Mouse (Mus musculus) intestine, embryonic 14.5 days (tissue): ENCODE measurements around the gene Mindy2. TPM values are rescaled to one million over a fixed set of nuclear protein-coding genes. Genes with fewer than 3 reads are reported as not detected.

Experiments used
- ATAC-seq: fragments of 200-750 bp; cut with Nextera tagmentation; replicated peaks from 2 replicates; pipeline ENCODE4 v1.8.0; 2017; ENCODE audit warnings: low read depth, moderate number of reproducible peaks, moderate TSS enrichment, moderate library complexity; ENCODE audit not compliant: low FRiP score, low TSS enrichment
- DNase-seq: peaks from one replicate; pipeline ENCODE4 v3.0.0-alpha.2; 2018; ENCODE audit warnings: low spot score
- H3K27ac ChIP-seq: fragments of 300-500 bp; sonication (generic); 2 replicates; pipeline ENCODE4 v1.5.1; 2014; ENCODE audit warnings: low read depth, mild to moderate bottlenecking, control low read depth
- H3K27me3 ChIP-seq: fragments of 300-500 bp; sonication (generic); replicated peaks from 2 replicates; pipeline ENCODE4 v1.6.1; 2014; ENCODE audit warnings: low read length, control low read depth; ENCODE audit not compliant: control insufficient read depth, insufficient read depth
- H3K36me3 ChIP-seq: fragments of 300-500 bp; sonication (generic); 2 replicates; pipeline ENCODE4 v1.6.1; 2014; ENCODE audit warnings: low read length, control low read depth; ENCODE audit not compliant: control insufficient read depth, insufficient read depth
- H3K4me1 ChIP-seq: fragments of 300-500 bp; sonication (generic); replicated peaks from 2 replicates; pipeline ENCODE4 v1.6.1; 2014; ENCODE audit warnings: low read length, control low read depth, mixed read lengths; ENCODE audit not compliant: control insufficient read depth, insufficient read depth
- H3K4me2 ChIP-seq: fragments of 300-500 bp; sonication (generic); 2 replicates; pipeline ENCODE4 v1.6.1; 2014; ENCODE audit warnings: low read length
- H3K4me3 ChIP-seq: fragments of 300-500 bp; sonication (generic); 2 replicates; pipeline ENCODE4 v1.5.1; 2014; ENCODE audit warnings: low read depth, low read length, control low read depth, mixed read lengths
- H3K9ac ChIP-seq: fragments of 300-500 bp; sonication (generic); 2 replicates; pipeline ENCODE4 v1.6.1; 2014; ENCODE audit warnings: mild to moderate bottlenecking, low read length
- H3K9me3 ChIP-seq: fragments of 300-500 bp; sonication (generic); 2 replicates; pipeline ENCODE4 v1.6.1; 2016; ENCODE audit warnings: low read length, control low read depth; ENCODE audit not compliant: control insufficient read depth
- WGBS: fragments of 180-500 bp; shearing (Covaris S2); extraction: QIAGEN DNeasy Blood & Tissue Kit; methylation state at CpG from one replicate; pipeline ENCODE4 v1.1.7; 2014; 5-methylcytosine and 5-hydroxymethylcytosine counted together
- polyA plus RNA-seq: library from polyadenylated mRNA; unstranded; fragments of >200 nt; fragmentation: Nextera tagmentation; extraction: Ambion mirVana; gene quantifications from 2 replicates; pipeline ENCODE4 v1.2.1, GENCODE M21; 2014

The Mindy2 gene
- polyA plus RNA-seq: 8.5 and 11.0 TPM in 2 replicates

DNA sequence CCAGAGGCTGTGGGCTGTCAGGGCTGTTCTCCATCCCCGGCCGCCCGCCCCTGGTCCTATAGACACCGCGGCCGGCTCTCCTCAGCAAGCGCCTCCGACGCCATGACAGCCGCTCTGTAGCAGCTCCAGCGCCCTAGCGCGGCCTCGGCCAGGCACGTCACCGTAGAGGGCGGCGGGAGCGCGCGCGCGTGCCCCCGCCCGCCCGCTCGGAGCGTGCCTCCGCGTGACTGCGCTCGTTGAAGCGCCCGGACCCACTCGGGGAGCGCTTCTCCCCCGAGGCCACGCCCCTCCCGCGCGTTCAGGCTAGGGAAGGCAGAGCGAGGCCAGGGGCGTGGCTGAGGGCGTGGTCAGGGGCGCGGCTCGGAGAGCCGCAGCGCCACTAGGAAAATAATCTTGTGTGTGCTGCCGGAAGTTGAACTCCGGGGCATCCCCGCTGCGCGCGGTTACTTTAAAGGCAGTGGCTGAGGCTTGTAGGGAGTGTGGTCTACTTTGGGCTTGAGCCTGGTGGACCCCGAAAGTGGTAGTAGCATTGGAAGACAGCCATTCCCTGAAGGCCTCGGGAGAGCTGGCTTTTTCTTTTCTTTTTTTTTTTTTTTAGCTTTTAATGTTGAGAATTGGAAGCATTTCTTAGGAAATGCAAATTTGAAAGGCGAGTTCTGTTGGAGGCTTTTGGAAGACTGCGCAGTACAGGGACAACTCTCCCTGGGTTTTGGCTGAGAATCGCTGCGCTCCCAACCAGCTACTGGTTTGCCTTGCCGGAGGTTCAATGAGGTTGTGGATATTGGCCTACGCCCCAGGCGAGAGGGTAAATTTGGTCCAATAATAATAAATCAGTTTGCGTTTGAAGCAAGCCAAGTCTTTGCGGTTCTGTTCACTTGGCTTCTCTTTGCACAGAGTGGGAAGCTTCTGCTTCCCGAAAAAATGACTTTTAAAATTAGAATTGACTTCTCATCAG is at the start of gene Mindy2:
Mindy2 (minus strand) TSS at position 162 of the 955 bp plus-strand sequence.
- H3K9ac ChIP-seq: peak within 1 kb of the TSS; percentile 78
- H3K4me2 ChIP-seq: peak within 1 kb of the TSS; percentile 80
- H3K36me3 ChIP-seq: no peaks in the 10 kb centered on the region
- peak; percentile 98 for DNase-seq
- H3K4me1 ChIP-seq: 0 out of 2 replicates have a peak, but pooled peaks cover 4% of the 10 kb centered on the region
- peak; percentile 98 for ATAC-seq
- H3K27me3 ChIP-seq: no peaks in the 10 kb centered on the region
- WGBS: 2% methylated on average over 67 of the region's 67 CpGs
- H3K9me3 ChIP-seq: no peaks in the 10 kb centered on the region
- peak within 1 kb of the TSS; percentile 81 for H3K4me3 ChIP-seq
- H3K27ac ChIP-seq: peak within 1 kb of the TSS; percentile 90

GRCm38 (mm10) chr9:70706444-70706843 is 49.5 kb upstream of the Mindy2 start:
- Histone ChIP-seq H3K4me1 (no peaks in the 10 kb centered on the region), H3K27ac (no peak overlapping the region), H3K4me3 (no peak overlapping the region), H3K9ac (no peak overlapping the region), H3K36me3 (peaks cover 4% of the 10 kb centered on the region), H3K4me2 (no peak overlapping the region), H3K9me3 (no peaks in the 10 kb centered on the region), H3K27me3 (no peaks in the 10 kb centered on the region)
- 97% methylated on average over 1 of the region's 1 CpGs for WGBS
- DNase-seq (no peak), ATAC-seq (no peak)

DNA sequence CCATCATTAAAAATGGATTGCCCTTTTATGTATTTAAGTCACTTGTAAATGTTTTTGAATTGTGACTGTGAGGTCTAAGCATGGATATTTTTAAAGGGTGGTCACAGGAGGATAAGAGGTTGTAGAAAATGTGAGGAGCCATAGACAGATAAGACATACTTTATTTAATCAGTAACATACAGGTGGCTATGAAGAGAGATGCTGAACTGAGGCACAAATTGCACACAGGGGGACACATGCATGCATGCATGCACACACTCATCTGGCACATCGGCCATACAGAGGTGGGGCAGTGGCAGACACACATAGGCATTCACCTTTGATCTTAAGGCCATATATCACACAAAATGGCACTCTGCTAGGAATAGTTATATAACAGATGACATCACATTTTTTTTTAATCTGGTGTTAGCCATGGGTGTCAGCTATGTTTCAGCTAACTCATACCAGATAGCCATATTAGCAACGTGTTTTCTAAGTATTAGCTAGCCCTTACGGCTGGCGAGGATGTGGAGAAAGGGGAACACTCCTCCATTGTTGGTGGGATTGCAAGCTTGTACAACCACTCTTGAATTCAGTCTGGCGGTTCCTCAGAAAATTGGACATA is 46.7 kb upstream of the Mindy2 start:
- no peak for ATAC-seq
- Histone ChIP-seq H3K36me3 (peaks cover 4% of the 10 kb centered on the region), H3K4me3 (no peak overlapping the region), H3K9ac (no peak overlapping the region), H3K27ac (no peak overlapping the region), H3K9me3 (no peaks in the 10 kb centered on the region), H3K4me2 (no peak overlapping the region), H3K27me3 (no peaks in the 10 kb centered on the region), H3K4me1 (no peaks in the 10 kb centered on the region)
- WGBS: 95% methylated on average over 5 of the region's 5 CpGs
- DNase-seq: no peak

GRCm38 (mm10) chr9:70698090-70698489 is 41.1 kb upstream of the Mindy2 start:
- H3K4me3 ChIP-seq: no peak overlapping the region
- ATAC-seq: no peak
- H3K36me3 ChIP-seq: no peaks in the 10 kb centered on the region
- H3K4me2 ChIP-seq: no peak overlapping the region
- DNase-seq: no peak
- H3K27me3 ChIP-seq: no peaks in the 10 kb centered on the region
- no peak overlapping the region for H3K27ac ChIP-seq
- no peaks in the 10 kb centered on the region for H3K9me3 ChIP-seq
- H3K9ac ChIP-seq: no peak overlapping the region
- WGBS: 77% methylated on average over 1 of the region's 1 CpGs
- no peaks in the 10 kb centered on the region for H3K4me1 ChIP-seq

DNA sequence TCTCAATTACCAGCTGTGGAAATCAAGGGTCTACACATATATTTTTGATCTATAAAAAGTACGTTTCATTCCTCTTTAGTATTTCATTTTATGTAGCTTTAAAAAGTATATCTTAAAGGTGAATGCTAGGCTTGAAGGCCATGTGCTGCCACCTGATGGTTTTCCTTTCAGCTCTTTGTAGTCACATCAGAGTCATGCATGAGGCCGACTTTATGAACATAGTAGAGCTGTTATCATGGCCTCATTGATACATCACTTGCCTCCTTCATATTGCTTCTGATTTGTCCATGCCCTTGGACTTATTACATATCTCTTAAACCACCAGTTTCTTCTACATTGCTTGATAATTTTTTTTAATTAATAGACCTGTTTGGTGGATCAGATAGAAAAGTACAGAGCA is 38.7 kb upstream of the Mindy2 start:
- H3K4me3 ChIP-seq: no peak overlapping the region
- H3K9me3 ChIP-seq: no peaks in the 10 kb centered on the region
- H3K9ac ChIP-seq: no peak overlapping the region
- H3K36me3 ChIP-seq: no peaks in the 10 kb centered on the region
- DNase-seq (no peak), ATAC-seq (no peak)
- WGBS: 86% methylated on average over 2 of the region's 2 CpGs
- H3K27ac ChIP-seq: no peak overlapping the region
- no peaks in the 10 kb centered on the region for H3K4me1 ChIP-seq
- H3K27me3 ChIP-seq: no peaks in the 10 kb centered on the region
- H3K4me2 ChIP-seq: no peak overlapping the region

- Histone ChIP-seq H3K4me2 (no peak overlapping the region), H3K9ac (no peak overlapping the region), H3K9me3 (no peaks in the 10 kb centered on the region), H3K27ac (no peak overlapping the region), H3K27me3 (no peaks in the 10 kb centered on the region), H3K4me1 (no peaks in the 10 kb centered on the region), H3K4me3 (no peak overlapping the region), H3K36me3 (no peaks in the 10 kb centered on the region)
- DNase-seq (no peak), ATAC-seq (no peak)
- 78% methylated on average over 2 of the region's 2 CpGs for whole genome bisulfite sequencing
These were observed 35.1 kb upstream of the Mindy2 start for GRCm38 (mm10) chr9:70691772-70692693.

DNA sequence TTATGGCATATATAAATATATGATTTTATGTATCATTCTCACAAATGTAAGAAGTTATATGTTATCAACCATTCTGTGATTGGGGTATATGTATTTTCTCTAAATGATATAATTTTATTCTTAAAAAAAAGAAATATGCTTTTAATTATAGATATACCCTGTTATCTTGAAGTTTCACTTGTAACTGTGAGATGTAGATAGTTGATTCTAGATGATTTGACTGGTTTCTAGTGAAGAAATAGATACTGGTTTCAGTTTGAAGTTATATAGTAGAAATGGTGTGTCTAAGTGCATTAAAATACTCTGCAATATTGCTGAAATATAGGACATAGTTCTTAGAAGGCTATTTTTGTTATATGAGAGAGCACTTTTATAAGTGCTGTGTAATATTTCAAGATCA is 33.6 kb upstream of the Mindy2 start:
- no peak for ATAC-seq
- no peaks in the 10 kb centered on the region for H3K27me3 ChIP-seq
- no peaks in the 10 kb centered on the region for H3K4me1 ChIP-seq
- no peak overlapping the region for H3K9ac ChIP-seq
- no peaks in the 10 kb centered on the region for H3K9me3 ChIP-seq
- no peaks in the 10 kb centered on the region for H3K36me3 ChIP-seq
- H3K27ac ChIP-seq: no peak overlapping the region
- H3K4me3 ChIP-seq: no peak overlapping the region
- no peak overlapping the region for H3K4me2 ChIP-seq
- DNase-seq: no peak

DNA sequence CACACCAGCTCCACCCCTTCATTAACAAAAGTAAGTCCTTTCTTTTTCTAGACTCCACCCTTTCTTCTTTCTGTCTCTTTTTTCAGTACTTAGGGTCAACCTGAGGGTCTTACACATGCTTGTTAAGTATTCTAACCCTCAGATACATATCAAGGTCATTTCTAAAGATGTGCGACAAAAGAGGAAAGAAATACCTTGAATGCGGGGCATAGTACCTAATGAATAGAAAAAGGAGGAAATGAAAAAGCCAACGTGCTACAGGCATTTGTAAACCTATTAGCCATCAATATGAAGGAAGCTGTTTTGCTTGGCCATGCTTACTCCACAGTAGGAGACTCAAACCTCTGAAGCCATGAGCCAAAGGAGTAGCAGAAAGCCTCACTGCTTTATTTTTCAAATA is 33.0 kb upstream of the Mindy2 start:
- ATAC-seq (no peak), DNase-seq (no peak)
- no peak overlapping the region for H3K4me2 ChIP-seq
- no peaks in the 10 kb centered on the region for H3K36me3 ChIP-seq
- H3K4me1 ChIP-seq: no peaks in the 10 kb centered on the region
- H3K9ac ChIP-seq: no peak overlapping the region
- no peak overlapping the region for H3K27ac ChIP-seq
- no peaks in the 10 kb centered on the region for H3K9me3 ChIP-seq
- H3K4me3 ChIP-seq: no peak overlapping the region
- no peaks in the 10 kb centered on the region for H3K27me3 ChIP-seq
- 77% methylated on average over 3 of the region's 3 CpGs for WGBS
